ENCODE assay signal across 8 mouse cellular contexts in genomic region chr4:109147278-109148038, GRCm38 (mm10). TPM values are rescaled to one million over a fixed set of nuclear protein-coding genes. Genes with fewer than 3 reads are reported as not detected.
DNase-seq lines count a peak whose midpoint lies in the region; ATAC-seq and TF ChIP-seq lines count a peak whose summit lies in the region.

No protein-coding gene starts in this region.

- peaks cover 3% of the 10 kb centered on the region for H3K36me3 ChIP-seq in G1E (replicated peaks)
- H3K36me3 ChIP-seq in liver, adult 2 months (ENCODE audit: control insufficient read depth, insufficient read depth, low read length): no peaks in the 10 kb centered on the region
- H3K36me3 ChIP-seq in midbrain, postnatal 0 days (ENCODE audit: insufficient read depth, low read length): no peaks in the 10 kb centered on the region
- no peaks in the 10 kb centered on the region for H3K36me3 ChIP-seq in stomach, embryonic 16.5 days (ENCODE audit: control insufficient read depth, insufficient read depth, low read length)

- no peak overlapping the region for H3K4me3 ChIP-seq in G1E (ENCODE audit: low read depth, low read length)
- H3K4me3 ChIP-seq in liver, adult 2 months (ENCODE audit: insufficient read depth, low read depth, low read length): no peak overlapping the region
- H3K4me3 ChIP-seq in midbrain, postnatal 0 days (ENCODE audit: low read depth, low read length): no peak overlapping the region
- no peak overlapping the region for H3K4me3 ChIP-seq in stomach, embryonic 16.5 days (replicated peaks; ENCODE audit: low read length)

- H3K27ac ChIP-seq in liver, adult 2 months (replicated peaks; ENCODE audit: insufficient read depth, low read depth, low read length): peak overlapping the region; percentile 25; the same call in 1 of the 2 replicates
- H3K27ac ChIP-seq in midbrain, postnatal 0 days (ENCODE audit: low read depth, low read length): no peak overlapping the region
- peak overlapping the region; percentile 70 for H3K27ac ChIP-seq in stomach, embryonic 16.5 days (ENCODE audit: low read length)

- WGBS in liver, adult 2 months: 53% methylated on average over 11 of the region's 11 CpGs
- 60% methylated on average over 11 of the region's 11 CpGs for WGBS in midbrain, postnatal 0 days
- WGBS in stomach, embryonic 16.5 days: 48% methylated on average over 11 of the region's 11 CpGs

- no peak for ATAC-seq in G1E (ENCODE audit: extremely low read depth, insufficient number of reproducible peaks, low FRiP score, poor library complexity, severe bottlenecking)
- peak; percentile 74 for ATAC-seq in granulocyte monocyte progenitor cell, adult 5-6 weeks (replicated peaks; ENCODE audit: poor library complexity, severe bottlenecking)
- peak; percentile 70 for ATAC-seq in inflammation-experienced regulatory T-cells, adult 6 months
- ATAC-seq in midbrain, postnatal 0 days (ENCODE audit: low FRiP score): 0 out of 2 replicates have a peak, but pooled peaks have one; percentile 47
- 0 out of 2 replicates have a peak, but pooled peaks have one; percentile 25 for ATAC-seq in stomach, embryonic 16.5 days (ENCODE audit: insufficient read depth, low FRiP score)

- peaks cover 11% of the 10 kb centered on the region for H3K4me1 ChIP-seq in G1E (ENCODE audit: insufficient read depth, low read depth, low read length)
- H3K4me1 ChIP-seq in liver, adult 2 months (ENCODE audit: control insufficient read depth, insufficient read depth, low read length): peaks cover 18% of the 10 kb centered on the region
- no peaks in the 10 kb centered on the region for H3K4me1 ChIP-seq in midbrain, postnatal 0 days (ENCODE audit: insufficient read depth, low read length)
- H3K4me1 ChIP-seq in stomach, embryonic 16.5 days (ENCODE audit: control insufficient read depth, insufficient read depth, low read length): peaks cover 12% of the 10 kb centered on the region; the same call in 1 of the 2 replicates

- H3K9me3 ChIP-seq in G1E (replicated peaks): no peaks in the 10 kb centered on the region
- no peaks in the 10 kb centered on the region for H3K9me3 ChIP-seq in midbrain, postnatal 0 days (ENCODE audit: low read length)
- no peaks in the 10 kb centered on the region for H3K9me3 ChIP-seq in stomach, embryonic 16.5 days (replicated peaks; ENCODE audit: control insufficient read depth, low read length)

- no peak for TF ChIP-seq POLR2A in liver, adult 2 months (IDR thresholded peaks at IDR 0.05; ENCODE audit: extremely low read depth, insufficient read depth, low read length)

- peak; percentile 83 for TF ChIP-seq CTCF in G1E (IDR thresholded peaks at IDR 0.05; ENCODE audit: low read depth, low read length)
- TF ChIP-seq CTCF in liver, adult 2 months (IDR thresholded peaks at IDR 0.05; ENCODE audit: low read depth, low read length): peak; percentile 55; the same call in 1 of the 2 replicates
- peak; percentile 85 for TF ChIP-seq CTCF in midbrain, postnatal 0 days (IDR thresholded peaks at IDR 0.05)

- peaks cover 7% of the 10 kb centered on the region; the same call in 1 of the 2 replicates for H3K79me2 ChIP-seq in liver, adult 2 months (ENCODE audit: control insufficient read depth, insufficient read depth, low read length)

- DNase-seq in 3T3-L1 (ENCODE audit: low read depth, low spot score) (peak; percentile 86), G1E (ENCODE audit: low spot score) (no peak)
- peak; percentile 50 for DNase-seq in cerebellum, adult 9-10 months
- DNase-seq in liver, adult 2 months (ENCODE audit: extremely low read depth, low read depth, low spot score): peak; percentile 73
- DNase-seq in midbrain, postnatal 0 days (ENCODE audit: low spot score): peak; percentile 74

- no peak overlapping the region for H3K4me2 ChIP-seq in midbrain, postnatal 0 days (ENCODE audit: low read depth, low read length, poor library complexity, severe bottlenecking)
- H3K4me2 ChIP-seq in stomach, embryonic 16.5 days (ENCODE audit: low read depth, low read length): peak overlapping the region; percentile 25; the same call in 1 of the 2 replicates

- H3K9ac ChIP-seq in liver, adult 2 months (ENCODE audit: low read depth, low read length): no peak overlapping the region; the same call in 1 of the 2 replicates
- no peak overlapping the region for H3K9ac ChIP-seq in midbrain, postnatal 0 days (replicated peaks; ENCODE audit: low read length, poor library complexity, severe bottlenecking)
- no peak overlapping the region for H3K9ac ChIP-seq in stomach, embryonic 16.5 days (ENCODE audit: low read length)

- no peaks in the 10 kb centered on the region for H3K27me3 ChIP-seq in G1E (ENCODE audit: insufficient read depth, low read length)
- no peaks in the 10 kb centered on the region for H3K27me3 ChIP-seq in liver, adult 2 months (ENCODE audit: control insufficient read depth, insufficient read depth, low read length)
- no peaks in the 10 kb centered on the region for H3K27me3 ChIP-seq in midbrain, postnatal 0 days (ENCODE audit: insufficient read depth, low read length)
- no peaks in the 10 kb centered on the region for H3K27me3 ChIP-seq in stomach, embryonic 16.5 days (ENCODE audit: control insufficient read depth, insufficient read depth, low read length)

RNA-seq across cellular contexts. Expression of gene Osbpl9, which starts 54.6 kb away (rescaled TPM):
- total RNA-seq in G1E (2014; fragmentation: Nextera tagmentation): 147 and 187 TPM in 2 replicates
- 71.3 and 77.9 TPM in 2 replicates for total RNA-seq in G1E (2017)
- 4.2 and 6.4 TPM in 2 replicates for polyA plus RNA-seq in G1E (2012)
- 44.6 and 46.0 TPM in 2 replicates for total RNA-seq in granulocyte monocyte progenitor cell, adult 5-6 weeks (2014; fragmentation: Nextera tagmentation)
- 62.0 and 64.7 TPM in 2 replicates for total RNA-seq in granulocyte monocyte progenitor cell, adult 5-6 weeks (2017)
- 10 to 100 TPM; 75.7 to 78.9 (median 77.2) TPM for polyA plus RNA-seq in inflammation-experienced regulatory T-cells, adult 6 months (2017; shearing (Covaris generic))
- 116 and 128 TPM in 2 replicates for total RNA-seq in liver, adult 2 months (2014; rRNA removed)
- polyA plus RNA-seq in liver, adult 2 months (2012; rRNA removed): 116 and 125 TPM in 2 replicates
- 70.5 and 74.9 TPM in 2 replicates for total RNA-seq in midbrain, postnatal 0 days (2014; rRNA removed)
- polyA plus RNA-seq in midbrain, postnatal 0 days (2015; fragmentation: Nextera tagmentation; extraction: Ambion mirVana): 56.9 and 57.8 TPM in 2 replicates
- 63.0 and 65.8 TPM in 2 replicates for polyA plus RNA-seq in stomach, embryonic 16.5 days (2015; fragmentation: Nextera tagmentation; extraction: Ambion mirVana)
